Mouse (Mus musculus) liver, embryonic 11.5 days (tissue): ENCODE data around the gene Dab2ip. TPM values are rescaled to one million over a fixed set of nuclear protein-coding genes. Genes with fewer than 3 reads are reported as not detected.

ENCODE experiments used
- ATAC-seq: fragments of 200-750 bp; cut with Nextera tagmentation; replicated peaks from 2 replicates; pipeline ENCODE4 v1.8.0; 2017; ENCODE audit warnings: moderate number of reproducible peaks, mild to moderate bottlenecking, moderate TSS enrichment, moderate library complexity; ENCODE audit not compliant: low FRiP score
- DNase-seq: peaks from one replicate; pipeline ENCODE4 v3.0.0-alpha.2; 2017; ENCODE audit warnings: low spot score
- H3K27ac ChIP-seq: fragments of 300-500 bp; sonication (generic); 2 replicates; pipeline ENCODE4 v1.5.1; 2014; ENCODE audit warnings: mild to moderate bottlenecking, low read depth, low read length, control low read depth
- H3K27me3 ChIP-seq: fragments of 300-500 bp; sonication (generic); replicated peaks from 2 replicates; pipeline ENCODE4 v1.6.1; 2014; ENCODE audit warnings: low read length, mixed read lengths; ENCODE audit not compliant: control insufficient read depth, insufficient read depth
- H3K36me3 ChIP-seq: fragments of 300-500 bp; sonication (generic); 2 replicates; pipeline ENCODE4 v1.6.1; 2014; ENCODE audit warnings: mild to moderate bottlenecking, low read length, moderate library complexity, mixed read lengths; ENCODE audit not compliant: control insufficient read depth, insufficient read depth
- H3K4me1 ChIP-seq: fragments of 300-500 bp; sonication (generic); replicated peaks from 2 replicates; pipeline ENCODE4 v1.6.1; 2014; ENCODE audit warnings: low read length, mixed read lengths; ENCODE audit not compliant: control insufficient read depth, insufficient read depth
- H3K4me2 ChIP-seq: fragments of 300-500 bp; sonication (generic); 2 replicates; pipeline ENCODE4 v1.6.1; 2014; ENCODE audit warnings: mild to moderate bottlenecking, control low read depth, moderate library complexity
- H3K4me3 ChIP-seq: fragments of 300-500 bp; sonication (generic); 2 replicates; pipeline ENCODE4 v1.5.1; 2014; ENCODE audit warnings: low read depth, low read length, control low read depth
- H3K9ac ChIP-seq: fragments of 300-500 bp; sonication (generic); 2 replicates; pipeline ENCODE4 v1.6.1; 2014; ENCODE audit warnings: low read depth, low read length, control low read depth
- H3K9me3 ChIP-seq: fragments of 300-500 bp; sonication (generic); 2 replicates; pipeline ENCODE4 v1.6.1; 2016; ENCODE audit warnings: low read length, inconsistent platforms, mixed read lengths; ENCODE audit not compliant: control insufficient read depth
- WGBS: fragments of 180-500 bp; shearing (Covaris S2); extraction: QIAGEN DNeasy Blood & Tissue Kit; methylation state at CpG from one replicate; pipeline ENCODE4 v1.1.7; 2014; 5-methylcytosine and 5-hydroxymethylcytosine counted together
- polyA plus RNA-seq: library from polyadenylated mRNA; unstranded; fragments of >200 nt; fragmentation: Nextera tagmentation; extraction: Ambion mirVana; gene quantifications from 2 replicates; pipeline ENCODE4 v1.2.1, GENCODE M21; 2014

Gene Dab2ip
- polyA plus RNA-seq, 1 experiment from 2014 or later: 20.0 TPM

GRCm38 (mm10) chr2:35667746-35668145 lies 109.7 kb downstream of the Dab2ip start:
- Histone ChIP-seq H3K27me3 (peaks cover 11% of the 10 kb centered on the region), H3K4me2 (no peak overlapping the region), H3K4me3 (no peak overlapping the region), H3K4me1 (peaks cover 16% of the 10 kb centered on the region), H3K9ac (no peak overlapping the region), H3K27ac (no peak overlapping the region), H3K9me3 (no peaks in the 10 kb centered on the region), H3K36me3 (no peaks in the 10 kb centered on the region)
- DNase-seq (no peak), ATAC-seq (no peak)
- 86% methylated on average over 8 of the region's 8 CpGs for WGBS

GRCm38 (mm10) chr2:35669217-35669616 lies 111.2 kb downstream of the Dab2ip start:
- no peak overlapping the region for H3K4me2 ChIP-seq
- no peak overlapping the region for H3K4me3 ChIP-seq
- no peak overlapping the region for H3K9ac ChIP-seq
- 72% methylated on average over 4 of the region's 4 CpGs for WGBS
- H3K36me3 ChIP-seq: no peaks in the 10 kb centered on the region
- DNase-seq: no peak
- ATAC-seq: no peak
- H3K27ac ChIP-seq: no peak overlapping the region
- no peaks in the 10 kb centered on the region; the same call in 1 of the 2 replicates for H3K27me3 ChIP-seq
- H3K9me3 ChIP-seq: no peaks in the 10 kb centered on the region
- H3K4me1 ChIP-seq: peaks cover 8% of the 10 kb centered on the region

GRCm38 (mm10) chr2:35669748-35670147 lies 111.7 kb downstream of the Dab2ip start:
- 66% methylated on average over 4 of the region's 4 CpGs for WGBS
- H3K4me1 ChIP-seq: peaks cover 8% of the 10 kb centered on the region
- H3K4me2 ChIP-seq: no peak overlapping the region
- H3K9ac ChIP-seq: no peak overlapping the region
- H3K36me3 ChIP-seq: no peaks in the 10 kb centered on the region
- DNase-seq: no peak
- H3K27ac ChIP-seq: no peak overlapping the region
- H3K27me3 ChIP-seq: no peaks in the 10 kb centered on the region; the same call in 1 of the 2 replicates
- no peak for ATAC-seq
- no peak overlapping the region for H3K4me3 ChIP-seq
- no peaks in the 10 kb centered on the region for H3K9me3 ChIP-seq

GRCm38 (mm10) chr2:35670300-35670699 lies 112.2 kb downstream of the Dab2ip start:
- DNase-seq (no peak), ATAC-seq (no peak)
- H3K27ac ChIP-seq: no peak overlapping the region
- peaks cover 12% of the 10 kb centered on the region for H3K4me1 ChIP-seq
- H3K9ac ChIP-seq: no peak overlapping the region
- H3K27me3 ChIP-seq: no peaks in the 10 kb centered on the region; the same call in 1 of the 2 replicates
- no peak overlapping the region for H3K4me3 ChIP-seq
- 86% methylated on average over 9 of the region's 9 CpGs for WGBS
- no peak overlapping the region for H3K4me2 ChIP-seq
- H3K9me3 ChIP-seq: no peaks in the 10 kb centered on the region
- H3K36me3 ChIP-seq: no peaks in the 10 kb centered on the region

GRCm38 (mm10) chr2:35671980-35672910 lies 114.2 kb downstream of the Dab2ip start:
- Histone ChIP-seq H3K36me3 (no peaks in the 10 kb centered on the region), H3K4me3 (no peak overlapping the region), H3K4me2 (no peak overlapping the region), H3K4me1 (peaks cover 29% of the 10 kb centered on the region), H3K27me3 (no peaks in the 10 kb centered on the region; the same call in 1 of the 2 replicates), H3K9ac (no peak overlapping the region), H3K27ac (no peak overlapping the region), H3K9me3 (no peaks in the 10 kb centered on the region)
- WGBS: 73% methylated on average over 9 of the region's 9 CpGs
- no peak for DNase-seq
- ATAC-seq: no peak

- Histone ChIP-seq H3K27ac (no peak overlapping the region), H3K9ac (no peak overlapping the region)
- 76% methylated on average over 3 of the region's 3 CpGs for WGBS
Observed at GRCm38 (mm10) chr2:35673181-35673580, 115.1 kb downstream of the Dab2ip start.

GRCm38 (mm10) chr2:35673986-35674385 lies 115.9 kb downstream of the Dab2ip start:
- H3K9me3 ChIP-seq: no peaks in the 10 kb centered on the region
- 67% methylated on average over 3 of the region's 3 CpGs for WGBS
- H3K36me3 ChIP-seq: no peaks in the 10 kb centered on the region
- ATAC-seq: no peak
- H3K4me3 ChIP-seq: no peak overlapping the region
- H3K9ac ChIP-seq: no peak overlapping the region
- H3K4me1 ChIP-seq: peaks cover 43% of the 10 kb centered on the region
- no peak for DNase-seq
- no peaks in the 10 kb centered on the region; the same call in 1 of the 2 replicates for H3K27me3 ChIP-seq
- H3K27ac ChIP-seq: no peak overlapping the region
- H3K4me2 ChIP-seq: no peak overlapping the region

More at GRCm38 (mm10) chr2:35673181-35673580, 115.1 kb downstream of the Dab2ip start:
- no peaks in the 10 kb centered on the region for H3K9me3 ChIP-seq
- no peak overlapping the region for H3K4me3 ChIP-seq
- no peak for DNase-seq
- H3K36me3 ChIP-seq: no peaks in the 10 kb centered on the region
- no peaks in the 10 kb centered on the region; the same call in 1 of the 2 replicates for H3K27me3 ChIP-seq
- H3K4me2 ChIP-seq: no peak overlapping the region
- H3K4me1 ChIP-seq: peaks cover 37% of the 10 kb centered on the region
- ATAC-seq: no peak

GRCm38 (mm10) chr2:35674431-35674830 lies 116.4 kb downstream of the Dab2ip start:
- 88% methylated on average over 5 of the region's 5 CpGs for WGBS
- H3K36me3 ChIP-seq: no peaks in the 10 kb centered on the region
- no peaks in the 10 kb centered on the region for H3K9me3 ChIP-seq
- H3K4me1 ChIP-seq: peaks cover 41% of the 10 kb centered on the region
- H3K27ac ChIP-seq: no peak overlapping the region
- no peaks in the 10 kb centered on the region for H3K27me3 ChIP-seq
- H3K9ac ChIP-seq: no peak overlapping the region
- H3K4me3 ChIP-seq: no peak overlapping the region
- H3K4me2 ChIP-seq: no peak overlapping the region
- DNase-seq: no peak
- ATAC-seq: no peak
